Mouse (Mus musculus) spleen, adult 2 months (tissue): ENCODE data around the gene Golgb1. TPM values are rescaled to one million over a fixed set of nuclear protein-coding genes. Genes with fewer than 3 reads are reported as not detected.
A peak's percentile ranks its signal among the peaks of the same experiment; 100 is the strongest.

ENCODE experiments used
- DNase-seq, 2 experiments: peaks; one replicate each; pipeline versions ENCODE4 v3.0.0 to v3.0.0-alpha.2; 2012 to 2021; ENCODE audit warnings: low spot score in 2 of 2, low read depth in 1 of 2
- H3K27ac ChIP-seq: fragments of 200-500 bp; 2 replicates; pipeline ENCODE4 v1.5.1; 2012; ENCODE audit warnings: low read length, inconsistent platforms; ENCODE audit not compliant: insufficient read depth
- H3K27me3 ChIP-seq: fragments of 200-500 bp; 2 replicates; pipeline ENCODE4 v1.6.1; 2012; ENCODE audit warnings: mild to moderate bottlenecking, moderate library complexity, low read length, inconsistent platforms; ENCODE audit not compliant: control insufficient read depth, insufficient read depth
- H3K36me3 ChIP-seq: fragments of 200-500 bp; 2 replicates; pipeline ENCODE4 v1.6.1; 2012; ENCODE audit warnings: mild to moderate bottlenecking, low read length, inconsistent platforms; ENCODE audit not compliant: control insufficient read depth, insufficient read depth
- H3K4me1 ChIP-seq: fragments of 200-500 bp; 2 replicates; pipeline ENCODE4 v1.6.1; 2011; ENCODE audit warnings: inconsistent platforms; ENCODE audit not compliant: control insufficient read depth, insufficient read depth, insufficient read length
- H3K4me3 ChIP-seq: fragments of 200-500 bp; 2 replicates; pipeline ENCODE4 v1.5.1; 2011; ENCODE audit warnings: mild to moderate bottlenecking, inconsistent platforms; ENCODE audit not compliant: insufficient read depth, insufficient read length; ENCODE audit errors: extremely low read depth
- CTCF ChIP-seq: fragments of 200-500 bp; IDR thresholded peaks from 2 replicates; pipeline ENCODE4 v1.5.1; 2011; ENCODE audit warnings: mild to moderate bottlenecking, inconsistent platforms; ENCODE audit not compliant: insufficient read depth, insufficient read length, insufficient replicate concordance; ENCODE audit errors: extremely low read depth
- POLR2A ChIP-seq: fragments of 200-500 bp; IDR thresholded peaks from 2 replicates; pipeline ENCODE4 v1.6.1; 2011; ENCODE audit warnings: low read depth, low read length, inconsistent platforms
- WGBS: fragments of 180-500 bp; shearing (Covaris S2); methylation state at CpG from one replicate; pipeline ENCODE4 v1.1.7; 2018; 5-methylcytosine and 5-hydroxymethylcytosine counted together
- polyA plus RNA-seq: library from polyadenylated mRNA; depleted of rRNA; stranded (reverse); fragments of >200 nt; gene quantifications from 2 replicates; pipeline ENCODE4 v1.2.3, GENCODE M21; 2012

Golgb1 gene
- polyA plus RNA-seq, 1 experiment: 21.8 TPM

GRCm38 (mm10) chr16:36935814-36936213 is 60.9 kb downstream of the Golgb1 start:
- peak overlapping the region; percentile 78 for H3K4me3 ChIP-seq
- peaks cover 18% of the 10 kb centered on the region for H3K36me3 ChIP-seq
- H3K27me3 ChIP-seq: no peaks in the 10 kb centered on the region
- no peak for DNase-seq
- WGBS: 14% methylated on average over 3 of the region's 3 CpGs
- TF ChIP-seq CTCF: no peak
- no peak for TF ChIP-seq POLR2A
- H3K27ac ChIP-seq: peak overlapping the region; percentile 97
- H3K4me1 ChIP-seq: peaks cover 28% of the 10 kb centered on the region; the same call in 1 of the 2 replicates

GRCm38 (mm10) chr16:36941137-36941727 is 66.3 kb downstream of the Golgb1 start:
- DNase-seq: peak in 1 of 2 experiments; percentile 62
- Histone ChIP-seq H3K4me3 (no peak overlapping the region), H3K27me3 (no peaks in the 10 kb centered on the region), H3K36me3 (peaks cover 19% of the 10 kb centered on the region), H3K4me1 (peaks cover 16% of the 10 kb centered on the region), H3K27ac (peak overlapping the region; percentile 22; the same call in 1 of the 2 replicates)
- 25% methylated on average over 6 of the region's 6 CpGs for WGBS
- TF ChIP-seq POLR2A (no peak), CTCF (no peak)

GRCm38 (mm10) chr16:36941895-36942294 is 67.0 kb downstream of the Golgb1 start:
- no peak for DNase-seq
- Histone ChIP-seq H3K27ac (peak overlapping the region; percentile 63), H3K4me3 (no peak overlapping the region; the same call in 1 of the 2 replicates), H3K27me3 (no peaks in the 10 kb centered on the region), H3K36me3 (peaks cover 21% of the 10 kb centered on the region), H3K4me1 (peaks cover 12% of the 10 kb centered on the region)
- 63% methylated on average over 4 of the region's 4 CpGs for whole genome bisulfite sequencing
- TF ChIP-seq POLR2A (no peak), CTCF (no peak)

GRCm38 (mm10) chr16:36943591-36943990 is 68.7 kb downstream of the Golgb1 start:
- H3K36me3 ChIP-seq: peaks cover 18% of the 10 kb centered on the region
- H3K27me3 ChIP-seq: no peaks in the 10 kb centered on the region
- no peak overlapping the region for H3K27ac ChIP-seq
- TF ChIP-seq CTCF (no peak), POLR2A (no peak)
- H3K4me3 ChIP-seq: no peak overlapping the region
- no peak for DNase-seq
- WGBS: 94% methylated on average over 3 of the region's 3 CpGs
- peaks cover 9% of the 10 kb centered on the region for H3K4me1 ChIP-seq

GRCm38 (mm10) chr16:36944895-36945424 is 70.0 kb downstream of the Golgb1 start:
- peaks cover 7% of the 10 kb centered on the region for H3K4me1 ChIP-seq
- 94% methylated on average over 12 of the region's 12 CpGs for whole genome bisulfite sequencing
- DNase-seq: no peak
- H3K36me3 ChIP-seq: peaks cover 12% of the 10 kb centered on the region
- H3K27ac ChIP-seq: no peak overlapping the region
- H3K27me3 ChIP-seq: no peaks in the 10 kb centered on the region
- H3K4me3 ChIP-seq: no peak overlapping the region
- TF ChIP-seq POLR2A (no peak), CTCF (no peak)

GRCm38 (mm10) chr16:36946459-36947159 is 71.7 kb downstream of the Golgb1 start:
- WGBS: 93% methylated on average over 8 of the region's 8 CpGs
- no peak for DNase-seq
- Histone ChIP-seq H3K4me1 (peaks cover 3% of the 10 kb centered on the region), H3K27ac (no peak overlapping the region), H3K27me3 (no peaks in the 10 kb centered on the region), H3K4me3 (no peak overlapping the region), H3K36me3 (peaks cover 20% of the 10 kb centered on the region)
- no peak for TF ChIP-seq CTCF
- TF ChIP-seq POLR2A: no peak
